Mouse (Mus musculus) hindbrain, embryonic 16.5 days (tissue): ENCODE results near the gene Sbsn. TPM values are rescaled to one million over a fixed set of nuclear protein-coding genes. Genes with fewer than 3 reads are reported as not detected.

Experiments used
- ATAC-seq: fragments of 200-750 bp; cut with Nextera tagmentation; 2 replicates; pipeline ENCODE4 v1.8.0; 2017; ENCODE audit warnings: moderate TSS enrichment, moderate library complexity
- H3K27ac ChIP-seq: fragments of 300-500 bp; sonication (generic); 2 replicates; pipeline ENCODE4 v1.5.1; 2014; ENCODE audit warnings: low read depth, mild to moderate bottlenecking, control low read depth, low read length, moderate library complexity
- H3K27me3 ChIP-seq: fragments of 300-500 bp; sonication (generic); replicated peaks from 2 replicates; pipeline ENCODE4 v1.6.1; 2014; ENCODE audit warnings: low read length; ENCODE audit not compliant: control insufficient read depth, insufficient read depth
- H3K36me3 ChIP-seq: fragments of 300-500 bp; sonication (generic); 2 replicates; pipeline ENCODE4 v1.6.1; 2014; ENCODE audit warnings: mild to moderate bottlenecking, low read length, moderate library complexity, mixed read lengths; ENCODE audit not compliant: control insufficient read depth, insufficient read depth
- H3K4me1 ChIP-seq: fragments of 300-500 bp; sonication (generic); 2 replicates; pipeline ENCODE4 v1.6.1; 2014; ENCODE audit warnings: low read depth, low read length; ENCODE audit not compliant: control insufficient read depth, insufficient read depth
- H3K4me2 ChIP-seq: fragments of 300-500 bp; sonication (generic); 2 replicates; pipeline ENCODE4 v1.6.1; 2014; ENCODE audit warnings: mild to moderate bottlenecking, low read length, control low read depth, moderate library complexity
- H3K4me3 ChIP-seq: fragments of 300-500 bp; sonication (generic); 2 replicates; pipeline ENCODE4 v1.5.1; 2014; ENCODE audit warnings: mild to moderate bottlenecking, low read length, control low read depth, moderate library complexity
- H3K9ac ChIP-seq: fragments of 300-500 bp; sonication (generic); 2 replicates; pipeline ENCODE4 v1.6.1; 2014; ENCODE audit warnings: low read depth, mild to moderate bottlenecking, control low read depth, low read length, moderate library complexity
- H3K9me3 ChIP-seq: fragments of 300-500 bp; sonication (generic); 2 replicates; pipeline ENCODE4 v1.6.1; 2014; ENCODE audit warnings: mild to moderate bottlenecking, low read length, moderate library complexity; ENCODE audit not compliant: control insufficient read depth
- WGBS: fragments of 180-500 bp; shearing (Covaris S2); extraction: QIAGEN DNeasy Blood & Tissue Kit; methylation state at CpG from one replicate; pipeline ENCODE4 v1.1.7; 2014; 5-methylcytosine and 5-hydroxymethylcytosine counted together
- polyA plus RNA-seq: library from polyadenylated mRNA; unstranded; fragments of >200 nt; fragmentation: Nextera tagmentation; extraction: Ambion mirVana; gene quantifications from 2 replicates; pipeline ENCODE4 v1.2.1, GENCODE M21; 2015

The Sbsn gene
- polyA plus RNA-seq, 1 experiment from 2014 or later: 0.98 TPM

DNA sequence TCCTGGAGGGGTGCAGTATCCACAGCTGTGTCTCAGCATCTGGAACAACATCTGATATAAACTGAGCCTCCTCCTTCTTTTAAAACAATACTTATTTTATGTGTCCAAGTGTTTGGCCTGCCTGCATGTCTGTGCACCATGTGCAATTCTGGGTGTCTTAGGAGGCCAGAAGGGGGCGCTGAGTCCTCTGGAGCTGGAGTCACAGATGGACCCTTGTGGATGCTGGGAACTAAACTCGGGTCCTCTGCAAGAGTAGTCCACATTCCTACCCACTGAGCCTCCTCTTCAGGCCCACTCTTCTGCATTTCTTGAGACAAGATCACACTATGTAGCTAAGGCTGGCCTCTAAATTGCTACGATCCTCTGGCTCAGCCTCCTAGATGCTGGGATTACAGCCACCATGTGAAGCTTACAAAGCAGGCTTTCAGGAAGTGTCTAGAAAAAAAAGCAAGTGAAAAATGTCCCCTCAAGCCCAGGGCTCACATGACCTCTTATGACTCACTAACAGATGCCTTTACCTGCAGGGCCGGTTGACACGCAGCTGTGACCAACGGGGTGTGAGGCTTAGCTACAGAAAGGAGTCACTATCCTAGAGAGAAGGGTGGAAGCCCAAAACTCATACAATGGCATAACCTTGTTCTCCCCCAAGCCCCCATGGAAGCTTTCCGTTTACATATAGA is 3.6 kb upstream of the Sbsn start:
- no peaks in the 10 kb centered on the region for H3K9me3 ChIP-seq
- H3K4me2 ChIP-seq: no peak overlapping the region
- no peak overlapping the region for H3K9ac ChIP-seq
- 88% methylated on average over 7 of the region's 7 CpGs for WGBS
- no peaks in the 10 kb centered on the region for H3K4me1 ChIP-seq
- no peak for ATAC-seq
- no peaks in the 10 kb centered on the region for H3K36me3 ChIP-seq
- H3K4me3 ChIP-seq: no peak overlapping the region
- H3K27ac ChIP-seq: no peak overlapping the region
- no peaks in the 10 kb centered on the region for H3K27me3 ChIP-seq

- Histone ChIP-seq H3K27me3 (no peaks in the 10 kb centered on the region), H3K9ac (no peak overlapping the region), H3K36me3 (peaks cover 2% of the 10 kb centered on the region), H3K4me2 (no peak overlapping the region), H3K9me3 (peaks cover 1% of the 10 kb centered on the region; the same call in 1 of the 2 replicates), H3K4me3 (no peak overlapping the region), H3K4me1 (no peaks in the 10 kb centered on the region), H3K27ac (no peak overlapping the region)
- WGBS: 92% methylated on average over 12 of the region's 13 CpGs
- ATAC-seq: no peak
Measured at GRCm38 (mm10) chr7:30749824-30750606, 1.3 kb upstream of the Sbsn start.

DNA sequence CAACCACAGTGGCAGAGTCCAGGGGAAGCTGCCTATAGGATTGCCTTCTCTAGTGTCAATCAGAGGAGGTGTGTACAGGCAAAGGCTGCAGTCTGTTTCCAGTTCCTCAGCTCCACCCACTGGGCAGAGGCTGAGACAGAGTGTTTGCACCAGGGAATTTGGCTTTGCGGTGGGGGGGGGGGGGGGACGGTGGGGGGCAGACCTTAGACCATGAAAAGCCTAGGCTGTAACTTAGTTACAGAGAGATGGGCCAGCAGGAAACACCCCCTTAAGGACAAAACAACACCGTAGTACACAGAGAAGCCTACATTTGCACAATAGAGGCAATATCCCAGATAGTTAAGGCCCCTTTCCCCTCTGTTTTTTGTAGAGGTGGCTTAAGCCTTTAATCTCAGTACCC is 5.7 kb downstream of the Sbsn start:
- peaks cover 15% of the 10 kb centered on the region for H3K36me3 ChIP-seq
- H3K4me3 ChIP-seq: no peak overlapping the region
- WGBS: 48% methylated on average over 3 of the region's 3 CpGs
- no peaks in the 10 kb centered on the region for H3K4me1 ChIP-seq
- H3K9me3 ChIP-seq: peaks cover 4% of the 10 kb centered on the region; the same call in 1 of the 2 replicates
- H3K27ac ChIP-seq: no peak overlapping the region
- ATAC-seq: no peak; the same call in 1 of the 2 replicates
- H3K9ac ChIP-seq: no peak overlapping the region
- no peak overlapping the region for H3K4me2 ChIP-seq
- no peaks in the 10 kb centered on the region for H3K27me3 ChIP-seq

DNA sequence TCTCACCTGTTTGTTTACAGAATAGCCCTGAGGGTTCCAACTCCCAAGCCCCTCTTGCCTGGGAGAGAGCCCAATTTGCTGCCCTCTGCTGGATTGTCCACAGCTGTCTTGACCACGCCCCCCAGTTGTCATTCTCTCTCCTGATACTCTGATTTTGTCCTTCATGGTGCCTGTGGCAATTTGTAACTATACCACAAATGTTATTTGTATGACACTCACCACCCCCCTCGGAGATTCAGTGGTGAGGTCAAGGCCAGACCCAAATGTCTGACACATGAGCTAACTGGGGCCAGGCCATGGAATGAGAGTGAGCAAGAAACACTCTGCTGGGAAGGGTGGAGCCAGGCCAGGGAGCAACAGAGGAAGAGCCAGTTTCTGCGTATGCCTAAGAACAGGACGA is 7.6 kb downstream of the Sbsn start:
- H3K4me3 ChIP-seq: no peak overlapping the region
- H3K9me3 ChIP-seq: peaks cover 4% of the 10 kb centered on the region; the same call in 1 of the 2 replicates
- WGBS: 34% methylated on average over 4 of the region's 4 CpGs
- H3K27ac ChIP-seq: no peak overlapping the region
- no peak overlapping the region for H3K9ac ChIP-seq
- ATAC-seq: no peak
- no peaks in the 10 kb centered on the region for H3K4me1 ChIP-seq
- no peak overlapping the region for H3K4me2 ChIP-seq
- no peaks in the 10 kb centered on the region; the same call in 1 of the 2 replicates for H3K27me3 ChIP-seq
- H3K36me3 ChIP-seq: peaks cover 15% of the 10 kb centered on the region

DNA sequence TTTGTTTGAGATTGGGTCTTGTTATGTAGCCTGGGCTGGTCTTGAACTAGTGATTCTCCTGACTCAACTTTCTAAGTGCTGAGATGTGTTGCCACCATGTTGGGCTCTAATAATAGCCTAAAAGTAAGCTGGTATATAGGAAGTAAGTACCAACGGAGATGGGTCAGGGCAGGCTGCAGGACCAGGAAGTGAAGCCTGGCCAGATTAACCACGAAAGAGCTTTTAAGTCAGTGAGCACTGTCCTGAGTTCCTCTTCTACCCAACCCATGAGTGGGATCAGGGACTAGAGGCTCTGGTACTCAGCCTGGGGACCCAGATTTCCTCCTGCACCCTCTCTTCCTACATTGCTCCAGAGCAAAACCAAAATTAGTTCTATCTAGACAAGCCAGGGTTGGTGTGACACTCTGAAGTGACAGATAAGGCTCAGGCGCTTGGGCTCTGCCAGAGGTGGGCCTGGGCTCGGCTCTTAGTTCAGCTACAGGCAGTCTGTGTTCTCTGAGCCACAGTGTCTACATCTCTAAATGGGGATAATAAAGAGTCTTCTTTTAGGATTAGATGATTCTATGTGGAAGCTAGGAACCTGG is 10.6 kb downstream of the Sbsn start:
- no peak overlapping the region for H3K4me2 ChIP-seq
- WGBS: 80% methylated on average over 4 of the region's 4 CpGs
- no peaks in the 10 kb centered on the region for H3K9me3 ChIP-seq
- no peak for ATAC-seq
- H3K9ac ChIP-seq: no peak overlapping the region
- H3K36me3 ChIP-seq: no peaks in the 10 kb centered on the region
- no peaks in the 10 kb centered on the region; the same call in 1 of the 2 replicates for H3K27me3 ChIP-seq
- no peaks in the 10 kb centered on the region for H3K4me1 ChIP-seq
- no peak overlapping the region for H3K27ac ChIP-seq
- no peak overlapping the region for H3K4me3 ChIP-seq

DNA sequence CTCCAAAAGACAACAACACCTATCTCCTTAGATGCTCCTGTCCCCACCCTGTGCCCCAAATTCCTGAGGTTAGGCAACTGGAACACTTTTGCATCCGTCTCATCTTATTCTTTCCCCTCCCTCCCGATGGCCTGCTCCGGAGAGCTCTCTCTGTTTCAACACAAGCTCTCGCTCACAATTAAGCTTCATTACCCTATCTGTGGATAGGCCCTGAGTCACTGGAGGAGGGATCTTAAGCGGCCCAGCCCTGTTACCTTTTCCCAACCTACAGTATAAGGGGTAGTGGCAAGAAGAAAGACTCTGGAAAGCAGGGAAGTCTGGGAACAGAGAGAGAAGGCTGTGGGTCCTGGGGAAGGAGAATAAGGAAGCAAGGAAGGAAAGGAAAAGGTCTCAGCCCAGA is 12.2 kb downstream of the Sbsn start, which contains the start of gene Dmkn:
Gene Dmkn, plus strand, starts transcription at position 301 of the 400 bp plus-strand sequence.
- Histone ChIP-seq H3K4me2 (no peak within 1 kb of the TSS), H3K9me3 (no peaks in the 10 kb centered on the region), H3K9ac (no peak within 1 kb of the TSS), H3K27ac (no peak within 1 kb of the TSS), H3K27me3 (no peaks in the 10 kb centered on the region; the same call in 1 of the 2 replicates), H3K4me1 (no peaks in the 10 kb centered on the region), H3K4me3 (no peak within 1 kb of the TSS), H3K36me3 (no peaks in the 10 kb centered on the region)
- ATAC-seq: no peak
- 44% methylated on average over 5 of the region's 5 CpGs for WGBS

GRCm38 (mm10) chr7:30765173-30765572 is 13.9 kb downstream of the Sbsn start:
- no peaks in the 10 kb centered on the region for H3K36me3 ChIP-seq
- H3K27me3 ChIP-seq: no peaks in the 10 kb centered on the region; the same call in 1 of the 2 replicates
- H3K4me2 ChIP-seq: peak overlapping the region; percentile 0; the same call in 1 of the 2 replicates
- no peak overlapping the region for H3K27ac ChIP-seq
- no peaks in the 10 kb centered on the region for H3K4me1 ChIP-seq
- H3K9me3 ChIP-seq: no peaks in the 10 kb centered on the region
- no peak overlapping the region for H3K9ac ChIP-seq
- no peak overlapping the region for H3K4me3 ChIP-seq
- 48% methylated on average over 11 of the region's 11 CpGs for WGBS
- no peak for ATAC-seq

- H3K27ac ChIP-seq: no peak overlapping the region
- ATAC-seq: no peak
- no peaks in the 10 kb centered on the region; the same call in 1 of the 2 replicates for H3K27me3 ChIP-seq
- no peak overlapping the region for H3K9ac ChIP-seq
- no peak overlapping the region for H3K4me3 ChIP-seq
- no peak overlapping the region for H3K4me2 ChIP-seq
- no peaks in the 10 kb centered on the region for H3K4me1 ChIP-seq
- no peaks in the 10 kb centered on the region for H3K36me3 ChIP-seq
- WGBS: 87% methylated on average over 4 of the region's 4 CpGs
- no peaks in the 10 kb centered on the region for H3K9me3 ChIP-seq
Measured at GRCm38 (mm10) chr7:30766408-30766807, 15.1 kb downstream of the Sbsn start.

DNA sequence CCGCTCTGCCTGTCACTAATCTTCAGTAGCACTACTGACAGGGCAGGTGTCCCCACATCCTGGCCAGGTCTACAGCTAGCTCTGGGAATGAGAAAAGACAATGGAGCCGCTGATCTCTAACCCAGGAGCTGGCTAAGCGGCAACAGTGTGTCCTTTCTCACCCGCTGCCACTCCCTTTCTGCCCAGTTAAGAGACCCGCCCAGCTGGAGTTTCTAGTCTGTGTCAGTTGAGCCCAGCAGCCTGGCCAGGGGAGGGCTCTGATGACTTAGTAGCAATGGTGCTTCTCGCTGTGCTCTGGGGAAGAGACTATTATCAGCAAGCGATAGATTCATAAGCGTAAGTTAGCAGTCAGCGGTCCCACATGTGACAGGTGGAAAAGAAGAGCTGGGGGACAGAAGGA is 18.0 kb downstream of the Sbsn start:
- no peak overlapping the region for H3K27ac ChIP-seq
- no peak overlapping the region for H3K4me3 ChIP-seq
- no peaks in the 10 kb centered on the region for H3K4me1 ChIP-seq
- no peak overlapping the region for H3K9ac ChIP-seq
- no peaks in the 10 kb centered on the region for H3K36me3 ChIP-seq
- H3K4me2 ChIP-seq: no peak overlapping the region
- H3K27me3 ChIP-seq: no peaks in the 10 kb centered on the region
- WGBS: 32% methylated on average over 9 of the region's 9 CpGs
- no peak for ATAC-seq
- no peaks in the 10 kb centered on the region for H3K9me3 ChIP-seq
